Mouse (Mus musculus): ENCODE data around the gene Mrap. TPM values are rescaled to one million over a fixed set of nuclear protein-coding genes. Genes with fewer than 3 reads are reported as not detected.
A peak's percentile ranks its signal among the peaks of the same experiment; 100 is the strongest.

Gene Mrap
- polyA plus RNA-seq, 1 experiment from 2014 or later = 2.5 TPM

DNA sequence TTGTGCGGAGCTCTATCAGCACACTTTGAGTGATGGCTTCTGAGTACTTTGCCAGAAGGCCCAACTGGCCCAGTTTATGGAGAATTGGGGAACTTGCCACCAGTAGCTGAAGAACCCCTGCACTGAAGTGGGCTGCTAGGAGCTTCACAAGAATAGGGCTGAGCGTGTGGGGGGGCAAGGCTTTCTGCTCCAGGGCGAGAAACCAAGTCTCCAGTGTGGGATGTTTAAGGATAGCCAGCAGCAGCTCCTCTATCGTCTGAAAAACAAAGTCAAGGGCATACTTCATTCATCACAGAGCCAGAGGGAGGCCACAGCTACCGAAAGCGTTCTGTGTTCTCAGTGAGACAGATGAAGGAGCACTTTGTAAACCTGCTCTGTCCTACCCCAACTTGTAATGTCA lies 36.6 kb downstream of the Mrap start:
- H3K27ac ChIP-seq (ENCODE audit: low read length) = no peak overlapping the region
- peaks cover 9% of the 10 kb centered on the region for H3K36me3 ChIP-seq (ENCODE audit: control insufficient read depth, insufficient read depth, low read length)
- no peak overlapping the region for H3K9ac ChIP-seq (ENCODE audit: low read length)
- no peaks in the 10 kb centered on the region for H3K27me3 ChIP-seq (ENCODE audit: control insufficient read depth, insufficient read depth, low read length)
- H3K9me3 ChIP-seq (replicated peaks; ENCODE audit: control insufficient read depth, low read length) = no peaks in the 10 kb centered on the region
- peaks cover 3% of the 10 kb centered on the region; the same call in 1 of the 2 replicates for H3K4me1 ChIP-seq (ENCODE audit: control insufficient read depth, insufficient read depth, low read length)
- 83% methylated on average over 6 of the region's 6 CpGs for WGBS
- no peak overlapping the region for H3K4me2 ChIP-seq (ENCODE audit: low read depth, low read length)
- H3K4me3 ChIP-seq (replicated peaks; ENCODE audit: low read length) = no peak overlapping the region
- no peak for ATAC-seq (ENCODE audit: insufficient read depth, low FRiP score)

DNA sequence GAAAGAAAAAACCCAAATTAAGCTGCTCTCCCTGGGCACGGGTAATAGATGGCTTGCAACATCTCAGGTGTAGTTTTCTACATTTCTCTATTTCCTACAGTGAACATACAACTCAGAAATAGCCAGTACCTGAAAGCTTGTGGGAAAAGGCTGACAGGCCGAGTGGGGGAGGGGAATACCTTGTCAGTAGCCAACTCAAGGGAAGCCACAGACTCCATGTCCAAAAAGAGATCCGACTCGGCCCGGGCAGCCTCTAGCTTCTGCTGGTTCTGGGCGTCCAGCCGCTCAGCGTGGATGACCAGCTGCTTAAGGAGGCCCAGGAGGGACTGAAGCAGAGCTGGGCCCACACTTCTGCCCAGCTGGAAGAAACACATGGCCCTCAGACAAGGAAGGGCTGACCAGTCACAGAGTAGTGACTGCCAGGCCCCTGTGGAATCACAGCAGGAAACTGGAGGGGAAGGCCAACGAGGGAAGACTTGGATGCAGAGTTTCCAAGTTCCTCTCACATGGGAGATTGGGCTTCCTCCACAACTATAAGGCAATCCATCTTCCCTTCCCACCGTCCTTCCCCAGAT lies 38.0 kb downstream of the Mrap start:
- Histone ChIP-seq H3K4me2 (ENCODE audit: low read depth, low read length) (no peak overlapping the region), H3K9ac (ENCODE audit: low read length) (no peak overlapping the region), H3K36me3 (ENCODE audit: control insufficient read depth, insufficient read depth, low read length) (peaks cover 6% of the 10 kb centered on the region; the same call in 1 of the 2 replicates), H3K9me3 (replicated peaks; ENCODE audit: control insufficient read depth, low read length) (no peaks in the 10 kb centered on the region), H3K27ac (ENCODE audit: low read length) (no peak overlapping the region), H3K4me1 (ENCODE audit: control insufficient read depth, insufficient read depth, low read length) (peaks cover 3% of the 10 kb centered on the region; the same call in 1 of the 2 replicates), H3K27me3 (ENCODE audit: control insufficient read depth, insufficient read depth, low read length) (no peaks in the 10 kb centered on the region), H3K4me3 (replicated peaks; ENCODE audit: low read length) (no peak overlapping the region)
- 79% methylated on average over 10 of the region's 10 CpGs for WGBS
- ATAC-seq (ENCODE audit: insufficient read depth, low FRiP score) = no peak

DNA sequence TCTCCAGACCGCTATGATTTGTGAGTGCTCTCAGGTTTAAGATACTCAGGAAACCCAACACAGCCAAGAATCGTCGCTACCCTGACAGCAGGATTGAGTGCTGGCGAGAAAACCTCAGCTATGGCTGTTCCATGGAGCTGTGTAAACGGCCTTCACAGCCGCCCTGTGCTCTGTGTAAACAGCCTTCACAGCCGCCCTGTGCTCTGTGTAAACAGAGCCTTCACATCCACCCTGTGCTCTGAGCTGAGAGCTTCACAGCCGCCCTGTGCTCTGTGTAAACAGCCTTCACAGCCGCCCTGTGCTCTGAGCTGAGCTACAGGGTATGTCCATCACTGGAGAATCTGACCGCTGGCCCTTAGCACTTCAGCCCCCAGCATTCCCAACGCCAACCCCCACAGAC lies 41.8 kb downstream of the Mrap start:
- Histone ChIP-seq H3K36me3 (ENCODE audit: control insufficient read depth, insufficient read depth, low read length) (0 out of 2 replicates have a peak, but pooled peaks cover 6% of the 10 kb centered on the region), H3K27me3 (ENCODE audit: control insufficient read depth, insufficient read depth, low read length) (no peaks in the 10 kb centered on the region), H3K4me3 (replicated peaks; ENCODE audit: low read length) (no peak overlapping the region), H3K9ac (ENCODE audit: low read length) (0 out of 2 replicates have a peak overlapping the region, but pooled peaks have one; percentile 7), H3K4me1 (ENCODE audit: control insufficient read depth, insufficient read depth, low read length) (peaks cover 3% of the 10 kb centered on the region; the same call in 1 of the 2 replicates), H3K4me2 (ENCODE audit: low read depth, low read length) (no peak overlapping the region), H3K9me3 (replicated peaks; ENCODE audit: control insufficient read depth, low read length) (no peaks in the 10 kb centered on the region), H3K27ac (ENCODE audit: low read length) (peak overlapping the region; percentile 11; the same call in 1 of the 2 replicates)
- WGBS = 23% methylated on average over 11 of the region's 11 CpGs
- ATAC-seq (ENCODE audit: insufficient read depth, low FRiP score) = peak; percentile 84; the same call in 1 of the 2 replicates

DNA sequence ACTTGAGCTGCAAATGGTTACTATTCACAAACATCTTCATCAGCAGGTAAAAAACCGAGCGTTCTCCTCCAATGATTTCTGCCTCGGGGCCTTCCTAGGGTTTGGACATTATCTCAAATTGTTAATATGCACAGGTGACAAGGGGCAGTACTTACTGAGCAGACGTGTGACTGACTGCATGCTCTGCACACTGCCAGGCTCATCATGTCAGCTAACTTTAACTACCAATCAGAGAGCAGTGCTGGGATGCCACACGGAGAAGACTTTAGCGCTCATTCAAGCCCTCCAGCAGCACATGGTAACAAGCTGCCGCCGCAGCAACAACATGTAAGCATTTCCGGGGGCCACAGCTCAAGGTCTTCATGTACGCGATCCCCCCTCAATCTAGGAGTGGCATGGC lies 45.3 kb downstream of the Mrap start:
- 88% methylated on average over 11 of the region's 11 CpGs for WGBS
- Histone ChIP-seq H3K36me3 (ENCODE audit: control insufficient read depth, insufficient read depth, low read length) (0 out of 2 replicates have a peak, but pooled peaks cover 7% of the 10 kb centered on the region), H3K27me3 (ENCODE audit: control insufficient read depth, insufficient read depth, low read length) (no peaks in the 10 kb centered on the region), H3K4me3 (replicated peaks; ENCODE audit: low read length) (no peak overlapping the region), H3K27ac (ENCODE audit: low read length) (no peak overlapping the region), H3K9me3 (replicated peaks; ENCODE audit: control insufficient read depth, low read length) (no peaks in the 10 kb centered on the region), H3K4me1 (ENCODE audit: control insufficient read depth, insufficient read depth, low read length) (peaks cover 3% of the 10 kb centered on the region; the same call in 1 of the 2 replicates), H3K4me2 (ENCODE audit: low read depth, low read length) (no peak overlapping the region), H3K9ac (ENCODE audit: low read length) (no peak overlapping the region)
- ATAC-seq (ENCODE audit: insufficient read depth, low FRiP score) = no peak

DNA sequence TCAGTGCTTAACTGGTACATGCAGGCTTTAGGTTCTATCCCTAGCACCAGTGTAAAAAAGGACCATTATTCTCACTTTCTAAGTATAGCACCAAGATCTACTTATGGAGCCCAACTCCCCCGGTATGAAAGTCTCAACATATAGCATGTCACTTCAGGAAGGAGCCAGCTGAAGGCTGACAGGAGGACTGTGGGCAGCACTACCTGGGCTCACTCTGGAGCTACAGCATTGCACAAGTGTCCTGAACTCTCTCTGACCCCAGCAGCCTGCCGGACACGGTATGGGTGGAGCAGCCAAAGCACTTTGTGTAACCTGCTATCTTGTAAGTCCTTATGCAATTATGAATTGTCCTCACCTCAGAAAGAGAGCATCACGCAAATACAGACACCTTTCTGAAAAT lies 47.2 kb downstream of the Mrap start:
- no peak overlapping the region for H3K27ac ChIP-seq (ENCODE audit: low read length)
- no peak overlapping the region for H3K9ac ChIP-seq (ENCODE audit: low read length)
- no peaks in the 10 kb centered on the region for H3K9me3 ChIP-seq (replicated peaks; ENCODE audit: control insufficient read depth, low read length)
- 72% methylated on average over 4 of the region's 4 CpGs for WGBS
- no peak overlapping the region for H3K4me3 ChIP-seq (replicated peaks; ENCODE audit: low read length)
- ATAC-seq (ENCODE audit: insufficient read depth, low FRiP score) = no peak
- no peaks in the 10 kb centered on the region for H3K4me1 ChIP-seq (ENCODE audit: control insufficient read depth, insufficient read depth, low read length)
- 0 out of 2 replicates have a peak, but pooled peaks cover 7% of the 10 kb centered on the region for H3K36me3 ChIP-seq (ENCODE audit: control insufficient read depth, insufficient read depth, low read length)
- H3K27me3 ChIP-seq (ENCODE audit: control insufficient read depth, insufficient read depth, low read length) = no peaks in the 10 kb centered on the region
- no peak overlapping the region for H3K4me2 ChIP-seq (ENCODE audit: low read depth, low read length)

DNA sequence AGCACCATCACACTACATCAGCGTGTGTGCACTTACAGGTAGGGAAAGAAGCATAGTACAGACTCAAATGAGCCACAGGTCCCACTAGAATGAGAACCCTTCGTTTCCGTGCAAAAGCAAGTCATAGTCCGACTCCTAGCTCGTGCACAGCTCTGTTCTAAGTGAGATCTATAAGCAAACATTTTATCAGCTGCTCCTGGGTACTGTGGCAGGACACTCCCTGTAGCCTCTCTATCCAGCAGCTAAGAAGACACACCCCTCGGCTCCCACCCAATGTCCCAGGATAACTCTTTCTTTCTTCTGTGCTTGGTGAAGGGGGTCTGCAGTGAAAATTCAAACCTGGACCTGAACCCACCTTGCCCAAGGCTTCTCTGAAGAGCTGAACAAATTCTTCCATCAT lies 50.6 kb downstream of the Mrap start:
- H3K4me2 ChIP-seq (ENCODE audit: low read depth, low read length) = no peak overlapping the region
- H3K27ac ChIP-seq (ENCODE audit: low read length) = no peak overlapping the region
- no peak for ATAC-seq (ENCODE audit: insufficient read depth, low FRiP score)
- no peaks in the 10 kb centered on the region for H3K4me1 ChIP-seq (ENCODE audit: control insufficient read depth, insufficient read depth, low read length)
- H3K9me3 ChIP-seq (replicated peaks; ENCODE audit: control insufficient read depth, low read length) = no peaks in the 10 kb centered on the region
- H3K9ac ChIP-seq (ENCODE audit: low read length) = no peak overlapping the region
- no peaks in the 10 kb centered on the region for H3K27me3 ChIP-seq (ENCODE audit: control insufficient read depth, insufficient read depth, low read length)
- 74% methylated on average over 6 of the region's 6 CpGs for WGBS
- no peak overlapping the region for H3K4me3 ChIP-seq (replicated peaks; ENCODE audit: low read length)
- 0 out of 2 replicates have a peak, but pooled peaks cover 7% of the 10 kb centered on the region for H3K36me3 ChIP-seq (ENCODE audit: control insufficient read depth, insufficient read depth, low read length)

DNA sequence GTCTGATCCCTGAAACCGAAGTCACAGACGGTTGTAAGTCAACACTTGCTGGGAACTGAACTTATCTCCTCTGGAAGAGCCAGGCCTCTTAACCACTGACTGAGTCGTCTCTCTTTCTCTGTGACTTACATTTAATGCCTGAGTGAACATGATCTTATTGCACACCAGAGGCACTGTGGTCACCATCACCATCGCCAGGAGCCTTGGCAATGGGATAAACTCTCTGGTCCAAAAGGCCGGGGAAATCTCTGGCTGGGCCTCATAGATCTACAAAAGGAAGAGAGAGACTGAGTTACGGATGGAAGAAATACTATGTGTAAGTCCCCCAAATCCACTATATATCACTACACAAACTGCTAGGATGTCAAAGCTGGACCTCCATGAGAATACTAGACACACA lies 52.9 kb downstream of the Mrap start:
- Histone ChIP-seq H3K4me1 (ENCODE audit: control insufficient read depth, insufficient read depth, low read length) (no peaks in the 10 kb centered on the region), H3K36me3 (ENCODE audit: control insufficient read depth, insufficient read depth, low read length) (0 out of 2 replicates have a peak, but pooled peaks cover 7% of the 10 kb centered on the region), H3K4me2 (ENCODE audit: low read depth, low read length) (no peak overlapping the region), H3K27ac (ENCODE audit: low read length) (no peak overlapping the region), H3K9ac (ENCODE audit: low read length) (no peak overlapping the region), H3K9me3 (replicated peaks; ENCODE audit: control insufficient read depth, low read length) (no peaks in the 10 kb centered on the region), H3K27me3 (ENCODE audit: control insufficient read depth, insufficient read depth, low read length) (no peaks in the 10 kb centered on the region), H3K4me3 (replicated peaks; ENCODE audit: low read length) (no peak overlapping the region)
- WGBS = 88% methylated on average over 6 of the region's 6 CpGs
- no peak for ATAC-seq (ENCODE audit: insufficient read depth, low FRiP score)

DNA sequence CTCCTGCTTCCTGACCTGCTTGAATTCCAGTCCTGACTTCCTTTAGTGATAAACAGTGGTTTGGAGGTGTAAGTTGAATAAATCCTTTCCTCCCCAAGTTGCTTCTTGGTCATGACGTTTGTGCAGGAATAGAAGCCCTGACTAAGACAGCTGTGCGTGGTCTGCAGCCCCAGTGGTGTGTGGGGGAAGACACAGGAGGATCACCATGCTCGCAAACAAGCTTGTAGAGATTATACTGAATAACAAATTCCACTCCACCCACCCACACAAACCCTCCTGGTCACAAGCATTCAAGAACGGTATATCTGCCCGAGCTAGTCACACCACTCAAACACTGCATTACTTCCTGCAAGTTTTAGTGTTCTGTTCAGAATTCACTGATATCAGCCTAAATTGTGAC lies 54.1 kb downstream of the Mrap start:
- Histone ChIP-seq H3K36me3 (ENCODE audit: control insufficient read depth, insufficient read depth, low read length) (0 out of 2 replicates have a peak, but pooled peaks cover 7% of the 10 kb centered on the region), H3K4me3 (replicated peaks; ENCODE audit: low read length) (no peak overlapping the region), H3K27ac (ENCODE audit: low read length) (no peak overlapping the region), H3K4me1 (ENCODE audit: control insufficient read depth, insufficient read depth, low read length) (no peaks in the 10 kb centered on the region), H3K27me3 (ENCODE audit: control insufficient read depth, insufficient read depth, low read length) (no peaks in the 10 kb centered on the region), H3K9me3 (replicated peaks; ENCODE audit: control insufficient read depth, low read length) (no peaks in the 10 kb centered on the region), H3K4me2 (ENCODE audit: low read depth, low read length) (no peak overlapping the region), H3K9ac (ENCODE audit: low read length) (no peak overlapping the region)
- ATAC-seq (ENCODE audit: insufficient read depth, low FRiP score) = no peak
- 82% methylated on average over 5 of the region's 5 CpGs for WGBS

DNA sequence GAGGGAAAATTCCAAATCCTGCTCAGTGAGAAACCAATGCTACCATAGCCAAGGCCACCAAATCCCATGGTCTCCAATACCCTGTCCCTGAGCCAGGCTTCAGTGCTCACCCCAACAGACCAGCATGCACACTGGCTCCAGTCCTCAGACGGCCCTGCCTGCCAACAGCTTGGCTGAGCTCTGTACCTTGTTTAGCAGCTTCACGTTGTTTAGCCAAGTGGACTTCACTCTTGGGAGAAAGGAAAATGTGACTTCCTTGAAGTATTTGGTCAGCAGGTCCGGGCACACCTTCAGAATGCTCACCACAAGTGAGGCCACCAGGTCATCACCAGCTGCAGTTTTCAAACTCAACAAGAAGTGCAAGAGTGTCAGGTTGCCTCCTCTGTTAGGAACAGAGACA lies 54.5 kb downstream of the Mrap start:
- Histone ChIP-seq H3K27me3 (ENCODE audit: control insufficient read depth, insufficient read depth, low read length) (no peaks in the 10 kb centered on the region), H3K4me2 (ENCODE audit: low read depth, low read length) (no peak overlapping the region), H3K4me1 (ENCODE audit: control insufficient read depth, insufficient read depth, low read length) (no peaks in the 10 kb centered on the region), H3K9me3 (replicated peaks; ENCODE audit: control insufficient read depth, low read length) (no peaks in the 10 kb centered on the region), H3K4me3 (replicated peaks; ENCODE audit: low read length) (no peak overlapping the region), H3K27ac (ENCODE audit: low read length) (no peak overlapping the region), H3K9ac (ENCODE audit: low read length) (no peak overlapping the region), H3K36me3 (ENCODE audit: control insufficient read depth, insufficient read depth, low read length) (0 out of 2 replicates have a peak, but pooled peaks cover 4% of the 10 kb centered on the region)
- no peak for ATAC-seq (ENCODE audit: insufficient read depth, low FRiP score)
- WGBS = 70% methylated on average over 3 of the region's 3 CpGs
